Mouse (Mus musculus) kidney, embryonic 15.5 days (tissue): Measurements from ENCODE around the gene Fars2. TPM values are rescaled to one million over a fixed set of nuclear protein-coding genes. Genes with fewer than 3 reads are reported as not detected.

Source experiments
- ATAC-seq: fragments of 200-750 bp; cut with Nextera tagmentation; replicated peaks from 2 replicates; pipeline ENCODE4 v1.8.0; 2017; ENCODE audit warnings: moderate TSS enrichment; ENCODE audit not compliant: low FRiP score
- H3K27ac ChIP-seq: fragments of 300-500 bp; sonication (generic); 2 replicates; pipeline ENCODE4 v1.5.1; 2015; ENCODE audit warnings: mild to moderate bottlenecking, inconsistent platforms
- H3K27me3 ChIP-seq: fragments of 300-500 bp; sonication (generic); 2 replicates; pipeline ENCODE4 v1.6.1; 2015; ENCODE audit warnings: inconsistent platforms
- H3K36me3 ChIP-seq: fragments of 300-500 bp; sonication (generic); 2 replicates; pipeline ENCODE4 v1.6.1; 2015; ENCODE audit warnings: inconsistent platforms
- H3K4me1 ChIP-seq: fragments of 300-500 bp; sonication (generic); 2 replicates; pipeline ENCODE4 v1.6.1; 2015; ENCODE audit warnings: inconsistent platforms
- H3K4me2 ChIP-seq: fragments of 300-500 bp; sonication (generic); 2 replicates; pipeline ENCODE4 v1.6.1; 2015; ENCODE audit warnings: moderate library complexity, mild to moderate bottlenecking, inconsistent platforms
- H3K4me3 ChIP-seq: fragments of 300-500 bp; sonication (generic); replicated peaks from 2 replicates; pipeline ENCODE4 v1.5.1; 2015; ENCODE audit warnings: mild to moderate bottlenecking, inconsistent platforms
- H3K9ac ChIP-seq: fragments of 300-500 bp; sonication (generic); 2 replicates; pipeline ENCODE4 v1.6.1; 2015; ENCODE audit warnings: mild to moderate bottlenecking, inconsistent platforms
- H3K9me3 ChIP-seq: fragments of 300-500 bp; sonication (generic); replicated peaks from 2 replicates; pipeline ENCODE4 v1.6.1; 2016; ENCODE audit warnings: inconsistent platforms
- WGBS: fragments of 180-500 bp; shearing (Covaris S2); methylation state at CpG from one replicate; pipeline ENCODE4 v1.1.7; 2015; ENCODE audit warnings: mixed read lengths; 5-methylcytosine and 5-hydroxymethylcytosine counted together
- polyA plus RNA-seq: library from polyadenylated mRNA; unstranded; fragments of >200 nt; fragmentation: Nextera tagmentation; extraction: Ambion mirVana; gene quantifications from 2 replicates; pipeline ENCODE4 v1.2.1, GENCODE M21; 2015

Gene Fars2
- polyA plus RNA-seq, 1 experiment from 2014 or later, result 35.8 TPM

DNA sequence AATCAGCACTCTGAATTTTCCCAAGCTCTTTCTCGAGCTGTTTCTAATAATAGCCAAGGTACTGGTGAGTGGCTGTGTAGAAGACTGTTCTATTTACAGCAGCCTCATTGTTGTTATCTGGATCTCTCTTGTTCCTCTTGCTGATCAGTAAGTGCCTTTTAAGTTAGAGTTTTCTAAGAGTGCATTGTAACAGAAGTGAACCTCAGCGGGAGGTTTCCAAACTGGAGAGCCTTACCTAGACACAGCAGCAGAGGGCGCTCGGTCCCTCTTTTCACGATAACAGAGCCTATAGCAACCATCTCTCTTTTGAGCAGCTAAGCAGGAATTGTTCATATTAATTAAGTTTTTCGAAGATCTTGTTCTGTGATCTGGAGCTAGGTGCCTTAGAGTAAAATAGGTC is 164.8 kb downstream of the Fars2 start:
- ATAC-seq, result 0 out of 2 replicates have a peak, but pooled peaks have one; percentile 33
- WGBS, result 9% methylated on average over 6 of the region's 6 CpGs
- H3K4me3 ChIP-seq, result no peak overlapping the region
- no peak overlapping the region for H3K27ac ChIP-seq
- peaks cover 10% of the 10 kb centered on the region for H3K4me1 ChIP-seq
- no peak overlapping the region for H3K9ac ChIP-seq
- no peaks in the 10 kb centered on the region for H3K9me3 ChIP-seq
- no peaks in the 10 kb centered on the region for H3K36me3 ChIP-seq
- H3K27me3 ChIP-seq, result peaks cover 41% of the 10 kb centered on the region
- no peak overlapping the region for H3K4me2 ChIP-seq

GRCm38 (mm10) chr13:36282785-36283544 is 165.8 kb downstream of the Fars2 start:
- Histone ChIP-seq H3K36me3 (no peaks in the 10 kb centered on the region), H3K4me3 (no peak overlapping the region), H3K9ac (no peak overlapping the region), H3K4me2 (no peak overlapping the region), H3K27me3 (peaks cover 47% of the 10 kb centered on the region), H3K27ac (no peak overlapping the region), H3K4me1 (peaks cover 10% of the 10 kb centered on the region), H3K9me3 (no peaks in the 10 kb centered on the region)
- 45% methylated on average over 7 of the region's 7 CpGs for WGBS
- peak; percentile 77 for ATAC-seq

- Histone ChIP-seq H3K9me3 (no peaks in the 10 kb centered on the region), H3K27ac (no peak overlapping the region), H3K4me1 (peaks cover 10% of the 10 kb centered on the region), H3K9ac (no peak overlapping the region), H3K4me3 (no peak overlapping the region), H3K36me3 (no peaks in the 10 kb centered on the region), H3K27me3 (peaks cover 50% of the 10 kb centered on the region), H3K4me2 (no peak overlapping the region)
- no peak for ATAC-seq
- 63% methylated on average over 7 of the region's 7 CpGs for WGBS
Measured at GRCm38 (mm10) chr13:36283545-36284067, 166.4 kb downstream of the Fars2 start.

DNA sequence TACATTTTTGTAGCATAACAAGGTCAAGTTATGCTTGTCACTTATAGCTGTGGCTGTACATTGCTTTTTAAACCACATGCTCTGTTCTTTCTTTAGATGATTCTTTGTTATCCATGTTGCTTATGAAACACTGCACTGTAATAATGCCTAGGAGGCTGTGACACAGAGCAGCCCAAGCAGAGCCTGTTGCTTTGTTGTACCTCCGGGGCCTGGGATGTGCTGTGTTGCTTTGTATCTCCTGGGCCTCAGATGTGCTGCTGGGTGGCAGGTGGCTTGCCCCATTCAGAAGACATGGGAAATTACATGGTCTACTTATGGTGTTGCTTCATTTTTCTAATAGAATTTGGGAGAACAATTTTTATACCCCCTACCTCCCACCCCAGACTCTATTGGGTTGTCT is 166.9 kb downstream of the Fars2 start:
- H3K4me3 ChIP-seq, result no peak overlapping the region
- peaks cover 50% of the 10 kb centered on the region for H3K27me3 ChIP-seq
- no peak for ATAC-seq
- H3K4me1 ChIP-seq, result peaks cover 10% of the 10 kb centered on the region
- H3K9ac ChIP-seq, result no peak overlapping the region
- no peak overlapping the region for H3K4me2 ChIP-seq
- H3K27ac ChIP-seq, result no peak overlapping the region
- no peaks in the 10 kb centered on the region for H3K36me3 ChIP-seq
- 73% methylated on average over 1 of the region's 1 CpGs for WGBS
- no peaks in the 10 kb centered on the region for H3K9me3 ChIP-seq

- Histone ChIP-seq H3K4me2 (no peak overlapping the region), H3K36me3 (no peaks in the 10 kb centered on the region), H3K27me3 (peaks cover 54% of the 10 kb centered on the region), H3K4me1 (peaks cover 10% of the 10 kb centered on the region), H3K27ac (no peak overlapping the region), H3K9me3 (no peaks in the 10 kb centered on the region), H3K9ac (no peak overlapping the region), H3K4me3 (no peak overlapping the region)
- ATAC-seq, result no peak
- WGBS, result 80% methylated on average over 2 of the region's 2 CpGs
Measured at GRCm38 (mm10) chr13:36285235-36285634, 168.0 kb downstream of the Fars2 start.

GRCm38 (mm10) chr13:36293511-36293910 is 176.3 kb downstream of the Fars2 start:
- H3K9me3 ChIP-seq, result no peaks in the 10 kb centered on the region
- peaks cover 29% of the 10 kb centered on the region for H3K4me1 ChIP-seq
- H3K4me2 ChIP-seq, result no peak overlapping the region
- H3K9ac ChIP-seq, result no peak overlapping the region
- no peak for ATAC-seq
- 80% methylated on average over 3 of the region's 3 CpGs for WGBS
- peaks cover 9% of the 10 kb centered on the region; the same call in 1 of the 2 replicates for H3K27me3 ChIP-seq
- no peak overlapping the region for H3K4me3 ChIP-seq
- no peak overlapping the region for H3K27ac ChIP-seq
- no peaks in the 10 kb centered on the region for H3K36me3 ChIP-seq

GRCm38 (mm10) chr13:36294503-36294902 is 177.3 kb downstream of the Fars2 start:
- H3K27me3 ChIP-seq, result peaks cover 7% of the 10 kb centered on the region; the same call in 1 of the 2 replicates
- no peak for ATAC-seq
- no peaks in the 10 kb centered on the region for H3K36me3 ChIP-seq
- no peak overlapping the region for H3K9ac ChIP-seq
- WGBS, result 64% methylated on average over 5 of the region's 5 CpGs
- H3K4me1 ChIP-seq, result peaks cover 32% of the 10 kb centered on the region
- H3K4me3 ChIP-seq, result no peak overlapping the region
- no peak overlapping the region for H3K4me2 ChIP-seq
- H3K27ac ChIP-seq, result no peak overlapping the region
- H3K9me3 ChIP-seq, result no peaks in the 10 kb centered on the region

DNA sequence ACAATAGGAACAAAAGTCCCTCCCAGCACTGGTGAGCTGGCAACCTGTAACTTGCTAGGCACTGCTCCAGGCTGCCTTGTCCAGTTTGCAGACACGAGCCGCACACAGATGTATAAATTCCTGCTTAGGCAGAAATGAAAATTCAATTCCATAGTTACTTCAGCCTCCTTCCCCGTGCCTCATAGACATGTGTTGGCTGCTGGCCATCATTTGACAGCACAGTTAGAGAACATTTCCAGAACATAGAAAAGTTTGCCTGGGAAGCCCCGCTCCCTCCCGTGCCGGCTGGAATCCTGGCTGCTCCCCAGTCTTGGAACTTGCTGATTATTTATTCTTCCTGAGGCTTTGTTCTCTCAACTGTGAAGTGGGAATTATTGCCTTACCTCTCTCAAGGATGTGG is 178.6 kb downstream of the Fars2 start:
- peak; percentile 61; the same call in 1 of the 2 replicates for ATAC-seq
- H3K4me3 ChIP-seq, result no peak overlapping the region
- H3K36me3 ChIP-seq, result no peaks in the 10 kb centered on the region
- peaks cover 32% of the 10 kb centered on the region for H3K4me1 ChIP-seq
- no peaks in the 10 kb centered on the region for H3K27me3 ChIP-seq
- no peak overlapping the region for H3K9ac ChIP-seq
- H3K27ac ChIP-seq, result peak overlapping the region; percentile 24; the same call in 1 of the 2 replicates
- H3K9me3 ChIP-seq, result no peaks in the 10 kb centered on the region
- peak overlapping the region; percentile 27; the same call in 1 of the 2 replicates for H3K4me2 ChIP-seq
- 14% methylated on average over 6 of the region's 6 CpGs for WGBS

- Histone ChIP-seq H3K4me3 (no peak overlapping the region), H3K4me1 (peaks cover 32% of the 10 kb centered on the region), H3K27me3 (no peaks in the 10 kb centered on the region), H3K9me3 (no peaks in the 10 kb centered on the region), H3K27ac (0 out of 2 replicates have a peak overlapping the region, but pooled peaks have one; percentile 41), H3K9ac (no peak overlapping the region), H3K36me3 (no peaks in the 10 kb centered on the region), H3K4me2 (no peak overlapping the region)
- 53% methylated on average over 4 of the region's 4 CpGs for WGBS
- no peak for ATAC-seq
Measured at GRCm38 (mm10) chr13:36296574-36296973, 179.4 kb downstream of the Fars2 start.

- WGBS, result 65% methylated on average over 3 of the region's 3 CpGs
- Histone ChIP-seq H3K9me3 (no peaks in the 10 kb centered on the region), H3K9ac (no peak overlapping the region), H3K4me2 (no peak overlapping the region), H3K4me1 (peaks cover 32% of the 10 kb centered on the region), H3K27me3 (no peaks in the 10 kb centered on the region), H3K36me3 (no peaks in the 10 kb centered on the region), H3K27ac (no peak overlapping the region), H3K4me3 (no peak overlapping the region)
- peak; percentile 50; the same call in 1 of the 2 replicates for ATAC-seq
Measured at GRCm38 (mm10) chr13:36297950-36298781, 181.0 kb downstream of the Fars2 start.

- Histone ChIP-seq H3K36me3 (no peaks in the 10 kb centered on the region), H3K4me1 (peaks cover 32% of the 10 kb centered on the region), H3K27ac (no peak overlapping the region), H3K27me3 (no peaks in the 10 kb centered on the region), H3K4me2 (no peak overlapping the region), H3K9ac (no peak overlapping the region), H3K9me3 (no peaks in the 10 kb centered on the region), H3K4me3 (no peak overlapping the region)
- no peak for ATAC-seq
Measured at GRCm38 (mm10) chr13:36298782-36299031, 181.5 kb downstream of the Fars2 start.

DNA sequence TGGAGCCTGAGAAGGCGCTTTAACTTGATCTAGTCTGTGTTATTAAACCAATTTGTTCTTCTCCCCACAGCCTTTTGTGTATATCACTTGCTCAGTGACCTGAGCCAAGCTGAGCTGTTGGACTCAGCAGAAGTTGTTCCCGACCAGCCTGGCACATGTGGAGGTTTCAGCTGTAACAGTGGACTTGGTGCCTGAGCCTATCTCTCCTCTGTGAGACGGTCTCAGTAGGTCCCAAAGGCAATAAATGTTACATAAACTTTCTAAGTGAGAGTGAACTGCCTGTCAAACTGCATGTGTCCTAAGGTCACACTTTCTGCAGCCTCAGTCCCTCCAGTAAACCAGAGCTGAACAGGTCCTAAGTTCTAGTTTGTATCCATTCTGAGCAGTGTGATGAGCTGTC is 185.6 kb downstream of the Fars2 start:
- Histone ChIP-seq H3K4me3 (no peak overlapping the region), H3K4me2 (no peak overlapping the region), H3K9me3 (no peaks in the 10 kb centered on the region), H3K27ac (no peak overlapping the region), H3K27me3 (no peaks in the 10 kb centered on the region), H3K9ac (no peak overlapping the region), H3K4me1 (peaks cover 10% of the 10 kb centered on the region), H3K36me3 (no peaks in the 10 kb centered on the region)
- no peak for ATAC-seq
- 62% methylated on average over 3 of the region's 3 CpGs for WGBS
